Mouse (Mus musculus) heart, postnatal 4 days (tissue): ENCODE data around the gene Vamp9. TPM values are rescaled to one million over a fixed set of nuclear protein-coding genes. Genes with fewer than 3 reads are reported as not detected.

ENCODE experiments used
- DNase-seq: peaks from one replicate; pipeline ENCODE4 v3.0.0; 2021
- total RNA-seq, 2 experiments: library from RNA; stranded (reverse); gene quantifications; 2 replicates each; pipeline ENCODE4 v1.2.3; 2021

The Vamp9 gene
- total RNA-seq, 2 experiments from 2014 or later: 0.56 TPM; not detected in 1

DNA sequence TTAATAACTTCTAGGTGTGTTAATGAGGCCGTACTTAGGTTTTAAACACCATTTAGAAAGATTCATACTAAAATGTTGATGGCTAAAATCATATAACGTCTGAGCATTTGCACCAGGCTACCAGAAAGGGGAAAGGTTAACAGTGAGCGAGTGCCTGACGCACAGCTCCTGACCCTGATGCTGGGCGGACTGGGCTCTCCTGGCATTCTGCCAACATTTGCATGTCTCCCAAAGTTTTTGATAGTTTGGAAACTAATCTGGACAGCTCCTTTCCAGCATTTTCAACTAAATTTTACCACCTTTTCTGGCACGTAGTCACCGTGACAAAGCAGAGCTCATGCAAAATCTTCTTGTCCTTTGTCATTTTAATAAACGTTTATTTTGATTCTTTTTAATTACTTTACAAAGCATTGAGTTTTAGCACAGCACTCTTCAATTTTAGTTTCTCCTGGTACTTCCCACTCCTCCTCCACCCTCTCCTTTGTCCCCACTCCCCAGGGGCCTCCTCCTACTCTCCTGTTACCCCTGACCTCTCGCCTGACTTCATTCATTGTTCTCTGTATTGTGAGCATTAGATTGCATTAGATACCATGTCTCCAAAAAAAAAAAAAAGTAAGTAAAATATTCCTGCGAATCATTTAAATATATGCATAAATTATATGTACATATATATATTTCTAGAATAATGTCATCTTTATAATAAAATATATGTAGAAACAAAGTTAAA lies 35.9 kb downstream of the Vamp9 start:
- no peak for DNase-seq

DNA sequence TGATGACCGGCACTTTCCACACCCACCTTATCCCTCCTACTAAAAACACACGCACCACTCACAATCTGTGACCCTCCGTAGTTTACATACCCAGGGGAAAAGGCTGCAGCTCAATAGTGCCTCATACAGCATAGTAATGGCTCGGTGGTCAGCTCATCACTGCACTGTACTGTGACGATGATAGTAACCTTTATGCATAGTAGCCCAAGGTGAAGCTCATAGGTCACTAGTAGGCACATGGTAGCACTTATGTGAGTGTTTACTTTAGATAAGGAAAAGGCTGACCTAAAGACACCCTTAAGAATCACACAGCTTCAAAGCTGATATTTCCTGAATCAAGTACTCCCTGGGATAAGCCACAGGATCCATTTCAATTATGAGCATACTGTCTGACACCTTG lies 46.5 kb downstream of the Vamp9 start:
- DNase-seq: no peak

DNA sequence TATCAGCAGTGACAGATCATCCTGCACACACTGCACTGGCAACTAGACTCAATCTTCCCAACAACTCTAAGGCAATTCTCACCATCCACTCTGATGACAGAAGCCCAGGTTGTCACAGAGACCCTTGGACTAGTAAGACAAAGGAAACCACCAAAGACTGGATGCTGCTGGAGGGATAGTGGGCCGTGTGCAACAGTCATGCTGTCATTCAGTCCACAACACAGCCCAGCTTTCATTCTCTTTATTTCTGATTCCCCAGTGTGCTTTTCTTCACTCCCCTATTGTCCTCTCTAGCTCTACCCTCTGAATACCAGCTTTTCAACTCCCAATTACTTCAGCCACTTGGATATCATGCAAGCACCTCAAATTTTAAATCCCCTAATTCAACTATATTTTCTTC lies 47.8 kb downstream of the Vamp9 start:
- DNase-seq: no peak

DNA sequence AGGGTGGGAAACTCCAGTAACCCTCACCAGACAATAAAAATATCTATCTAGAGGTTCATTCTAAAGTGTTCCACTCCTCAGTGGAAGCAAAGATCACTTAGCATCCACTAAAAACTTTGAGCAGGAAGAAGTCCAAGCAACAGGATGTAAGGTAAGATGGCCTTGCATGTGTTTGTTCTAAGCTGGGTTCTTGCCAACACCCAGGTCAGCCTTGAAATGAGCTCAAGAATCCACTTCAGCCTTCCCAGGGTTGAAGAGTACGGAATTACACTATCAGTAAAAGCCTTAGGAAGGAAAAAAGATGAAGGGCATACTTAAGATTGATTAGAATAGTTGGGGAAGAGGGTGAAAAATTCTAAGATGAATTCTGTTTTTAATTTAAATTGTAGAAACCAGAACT lies 52.6 kb downstream of the Vamp9 start:
- no peak for DNase-seq

DNA sequence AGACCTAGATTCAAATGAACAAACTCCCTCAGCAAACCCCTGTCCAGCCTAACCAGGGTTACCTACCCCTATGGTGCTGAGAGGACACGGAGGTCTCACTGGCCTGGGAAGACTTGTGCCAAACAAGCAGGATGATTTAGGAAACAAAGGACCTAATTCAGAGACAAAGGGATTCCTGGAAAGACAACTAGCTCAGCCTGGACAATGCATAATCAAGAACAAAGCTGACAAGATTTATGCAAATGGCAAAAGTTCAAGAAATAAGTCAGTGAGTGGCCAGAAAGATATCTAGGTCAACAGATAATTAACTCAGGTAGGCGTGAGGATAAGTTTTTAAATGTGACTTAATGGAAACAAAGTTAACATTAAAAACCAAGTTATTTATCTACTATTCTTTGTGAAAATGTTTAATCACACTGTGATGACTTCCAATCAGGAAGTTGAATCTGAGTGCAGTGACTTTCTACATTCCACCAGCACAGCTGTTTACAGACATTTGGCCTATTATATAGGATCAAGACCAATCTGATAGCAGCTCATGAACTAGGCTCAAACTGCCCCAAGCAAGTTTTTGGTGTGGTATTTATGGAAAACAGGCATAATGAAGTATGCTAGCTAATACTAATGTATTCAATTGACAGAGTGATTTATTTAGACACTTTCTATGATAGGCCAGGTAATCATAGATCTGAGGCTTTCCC lies 53.3 kb downstream of the Vamp9 start:
- no peak for DNase-seq

DNA sequence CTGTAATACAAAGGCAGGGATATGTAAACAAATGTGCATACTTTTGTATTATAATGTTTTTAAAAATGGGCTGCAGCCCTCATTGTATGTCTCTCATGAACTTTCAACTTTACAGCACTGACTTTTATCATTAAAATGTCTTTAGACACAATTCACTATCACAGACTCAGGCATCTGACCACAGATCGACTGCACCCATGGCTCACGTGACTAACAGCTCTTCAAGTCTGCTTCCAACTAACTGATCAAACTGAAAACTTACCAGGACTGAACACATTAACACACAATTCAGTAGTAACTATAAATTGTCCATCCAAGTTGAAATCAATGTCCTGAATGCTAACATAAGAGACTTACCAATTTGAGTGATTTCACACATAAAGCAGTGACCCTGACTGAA lies 53.9 kb downstream of the Vamp9 start:
- DNase-seq: no peak

DNA sequence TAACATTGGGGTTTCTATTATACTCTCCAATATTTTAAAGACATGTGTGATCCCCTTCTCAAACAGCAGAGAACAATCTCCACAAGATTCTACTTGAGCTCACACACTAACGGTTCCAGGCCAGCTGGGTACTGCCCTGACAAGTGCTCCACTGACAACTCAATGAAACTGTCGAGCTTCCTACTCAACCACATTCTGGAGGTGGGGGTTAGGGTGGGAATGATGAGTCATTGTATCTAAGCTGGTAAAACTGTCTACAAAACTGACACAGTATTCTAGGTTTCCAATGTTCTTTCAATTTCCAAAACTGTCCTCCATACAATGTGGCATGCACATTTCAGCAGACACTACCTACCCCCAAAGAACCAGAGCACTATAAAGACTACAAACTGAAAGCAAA lies 67.9 kb downstream of the Vamp9 start:
- DNase-seq: peak; percentile 18

DNA sequence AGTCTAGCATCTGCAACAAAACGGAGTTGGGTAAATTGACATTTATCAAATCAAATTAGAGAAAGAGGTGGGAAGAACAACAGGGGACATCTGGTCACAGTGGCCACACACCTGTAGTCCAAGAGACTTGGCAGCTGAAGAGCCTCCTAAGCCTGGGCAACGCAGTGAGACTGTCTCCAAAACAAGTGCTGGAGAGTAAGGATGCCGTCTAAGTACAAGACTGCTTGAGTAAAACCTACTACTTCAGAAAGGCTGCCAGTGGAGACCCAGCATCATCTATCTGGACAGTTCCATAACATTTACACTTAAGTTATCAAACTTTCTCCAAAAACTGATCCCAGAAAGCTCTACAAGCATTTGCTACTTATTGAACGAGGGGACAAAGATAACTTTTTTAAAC lies 69.0 kb downstream of the Vamp9 start:
- no peak for DNase-seq

DNA sequence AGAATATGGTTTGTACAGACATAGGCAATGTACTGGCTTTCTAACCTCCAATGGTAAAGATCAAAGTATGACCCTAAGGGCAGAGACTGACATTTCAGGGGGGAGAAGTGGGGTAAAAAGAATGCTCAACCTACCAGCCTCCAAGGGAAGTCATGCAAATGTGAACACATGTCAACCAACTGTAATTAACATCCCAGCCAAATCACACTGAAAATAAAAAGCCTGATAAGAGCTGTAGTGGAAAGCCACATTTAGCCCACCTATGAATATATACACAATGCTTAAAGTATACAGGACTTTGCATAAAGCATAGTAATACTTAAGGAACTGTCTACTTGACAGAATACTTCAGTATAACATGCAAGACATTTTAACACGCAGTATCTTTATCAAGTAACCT lies 69.7 kb downstream of the Vamp9 start:
- no peak for DNase-seq

DNA sequence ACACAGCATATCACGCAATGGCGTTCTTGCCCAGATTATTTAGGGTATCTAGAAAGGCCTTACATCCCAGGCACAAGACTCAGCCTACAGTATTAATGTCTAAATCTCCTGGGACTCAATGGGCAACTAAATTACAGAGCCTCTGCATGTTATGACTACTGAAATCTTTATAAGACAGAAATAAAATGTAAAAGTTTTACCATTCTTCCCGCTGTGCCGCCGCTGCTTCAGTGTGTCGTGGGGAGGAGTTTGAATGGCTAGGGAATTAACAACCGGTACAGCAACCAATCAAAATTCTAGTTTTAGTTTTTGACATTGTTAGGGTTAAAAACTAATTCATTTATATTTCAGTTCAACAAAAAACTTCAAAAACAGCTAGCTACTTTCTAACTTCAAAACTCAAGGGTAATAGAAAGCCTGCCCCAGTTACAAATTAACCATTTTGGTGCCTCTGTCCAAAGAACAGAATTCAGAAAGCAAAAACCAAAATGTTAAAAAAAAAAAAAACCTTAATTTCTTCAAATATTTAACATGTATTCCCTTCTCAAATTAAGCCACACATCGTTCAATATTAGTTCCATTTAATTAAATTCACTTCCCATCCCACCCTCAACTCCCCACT lies 70.4 kb downstream of the Vamp9 start:
- no peak for DNase-seq

DNA sequence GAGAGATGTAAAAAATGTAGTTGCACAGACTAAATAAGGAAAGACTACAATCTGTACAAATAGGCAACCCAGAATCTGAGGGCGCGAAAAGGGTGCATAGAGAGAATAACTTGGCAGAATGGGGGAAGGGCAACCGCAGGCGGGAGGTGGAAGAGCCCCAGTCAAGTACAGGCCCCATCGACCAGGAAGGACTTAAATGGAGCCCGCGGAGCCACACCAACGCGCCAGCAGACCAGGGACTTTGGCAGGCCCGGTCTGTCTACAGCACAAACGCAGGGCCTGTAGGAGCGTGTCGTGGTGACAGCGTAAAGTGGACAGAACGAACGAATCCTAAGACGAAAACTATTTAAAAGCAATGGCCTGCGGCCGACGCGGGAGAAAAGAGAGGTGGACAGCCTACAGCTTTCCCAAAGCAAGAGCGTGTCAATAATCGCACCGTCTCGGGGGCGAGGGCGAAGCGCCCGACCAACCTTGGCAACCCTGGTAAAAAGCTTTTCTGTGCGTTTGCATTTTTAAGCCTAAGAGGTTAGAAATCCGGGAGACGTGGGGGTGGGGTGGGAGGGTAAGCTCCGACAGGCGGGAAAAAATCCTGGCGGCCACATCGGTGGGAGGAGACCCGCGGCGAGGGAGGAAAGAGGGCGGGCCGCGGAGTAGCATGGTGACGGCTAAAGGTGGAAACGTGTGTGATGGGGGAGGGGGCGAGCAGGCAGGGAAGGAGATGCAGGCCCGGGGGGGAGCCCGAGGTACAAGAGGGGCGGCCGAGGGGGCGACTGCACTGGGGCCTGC lies 71.7 kb downstream of the Vamp9 start:
- peak; percentile 91 for DNase-seq

DNA sequence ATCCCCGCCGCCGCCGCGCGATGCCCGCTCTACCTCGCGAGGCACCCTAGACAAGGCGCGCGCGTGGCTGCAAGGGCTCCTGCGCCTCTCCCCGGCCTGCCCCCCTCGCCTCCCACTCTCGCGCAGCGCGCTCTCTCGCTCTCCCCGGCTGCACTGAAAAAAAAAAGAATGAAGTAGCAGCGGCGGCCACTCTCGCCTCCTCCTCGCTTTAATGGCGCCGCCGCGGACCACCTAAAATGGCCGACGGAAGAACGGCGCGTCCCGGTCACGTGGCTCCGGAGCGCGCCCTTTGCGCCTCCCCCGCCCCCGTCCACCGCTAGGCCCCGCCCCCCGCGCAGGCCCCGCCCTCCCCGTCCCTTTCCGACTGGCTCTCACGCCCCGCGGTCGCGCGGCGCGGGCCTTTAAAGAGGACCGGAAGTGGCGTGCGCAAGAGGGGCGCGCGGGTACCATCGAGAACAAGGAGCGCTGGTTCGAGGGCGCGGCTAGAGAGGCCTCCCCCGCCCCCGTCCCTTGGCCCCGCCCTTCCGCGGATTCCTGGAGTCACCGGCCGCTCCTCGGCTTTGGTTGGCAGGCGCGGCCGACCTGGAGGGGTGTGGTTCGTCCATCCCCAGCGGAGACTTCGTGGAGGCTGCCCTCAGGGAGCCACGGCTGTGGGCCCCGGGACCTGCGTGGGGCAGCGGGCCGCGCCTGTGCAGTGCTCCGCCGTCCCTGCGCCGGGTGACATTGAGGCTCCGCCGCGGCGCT lies 72.8 kb downstream of the Vamp9 start, which contains the start of the genes Hnrnpd and 4930524J08Rik:
Gene Hnrnpd (minus strand): TSS at position 240 of the 744 bp plus-strand sequence.
Gene 4930524J08Rik (plus strand): TSS at position 363 of the 744 bp plus-strand sequence.
- DNase-seq: peak; percentile 94

DNA sequence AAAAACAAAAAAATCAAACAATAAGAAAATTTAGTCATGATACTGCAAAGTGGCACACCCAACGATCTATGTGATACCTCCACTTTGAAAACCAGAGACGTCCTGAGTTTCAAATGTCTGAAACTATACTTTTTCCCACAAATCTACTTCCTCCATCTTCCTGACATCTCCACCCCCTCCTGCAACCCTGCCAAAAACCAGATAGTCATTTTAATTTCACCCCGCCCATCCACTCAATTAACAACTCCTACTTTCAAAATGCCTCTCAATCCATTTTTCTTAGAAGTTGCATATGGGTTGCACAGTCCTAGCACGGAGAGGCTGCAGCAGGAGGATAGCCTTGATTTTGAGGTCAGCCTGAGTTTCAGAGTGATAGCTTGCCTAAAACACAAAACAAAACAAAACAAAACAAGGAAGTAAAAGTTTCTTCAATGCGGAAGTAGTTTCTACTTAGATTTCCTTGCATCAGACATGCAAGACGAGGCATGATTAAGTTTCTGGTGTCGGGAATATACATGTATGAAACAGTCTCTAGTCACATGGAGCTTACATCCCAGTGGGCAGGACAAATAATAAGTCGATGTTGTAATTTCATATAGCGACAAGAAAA lies 77.5 kb downstream of the Vamp9 start:
- no peak for DNase-seq

DNA sequence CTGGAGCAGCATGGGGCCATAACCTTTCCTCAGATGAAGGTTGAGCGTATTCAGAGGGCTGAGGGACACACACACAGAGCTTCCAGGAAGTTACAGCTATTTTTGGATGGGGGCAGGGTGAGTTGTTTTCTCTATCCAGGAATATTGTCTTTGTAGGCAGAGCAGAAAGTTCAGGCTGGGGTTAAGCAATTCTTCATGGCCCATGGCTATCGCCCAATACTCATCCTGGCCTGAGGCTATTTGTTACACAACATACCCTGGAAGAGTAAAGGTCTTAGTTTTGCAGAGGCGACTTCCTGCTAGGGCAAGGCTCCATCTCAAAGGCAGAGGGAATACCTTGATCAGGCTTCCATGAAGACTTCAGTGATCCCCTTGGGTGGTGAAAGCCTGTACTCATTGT lies 88.1 kb downstream of the Vamp9 start:
- DNase-seq: no peak

DNA sequence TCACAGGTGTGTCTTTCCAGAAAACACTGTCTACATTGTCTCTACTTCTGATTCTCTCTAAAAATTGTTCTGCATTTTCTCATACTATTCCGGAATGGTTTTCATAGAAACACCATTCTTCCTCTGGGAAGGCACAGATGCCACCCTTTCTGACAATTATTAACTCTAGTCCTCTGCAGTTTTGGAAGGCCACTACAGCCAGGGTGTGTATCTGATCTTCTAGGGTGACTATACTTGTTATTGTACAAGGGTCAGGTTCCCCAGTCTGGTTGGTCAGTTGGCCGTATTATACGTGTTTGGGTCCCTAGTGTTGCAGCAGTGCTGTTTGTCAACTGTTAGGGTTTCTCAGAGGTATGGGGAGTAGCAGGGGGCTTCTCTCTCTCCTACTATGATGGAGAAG lies 88.6 kb downstream of the Vamp9 start:
- no peak for DNase-seq

DNA sequence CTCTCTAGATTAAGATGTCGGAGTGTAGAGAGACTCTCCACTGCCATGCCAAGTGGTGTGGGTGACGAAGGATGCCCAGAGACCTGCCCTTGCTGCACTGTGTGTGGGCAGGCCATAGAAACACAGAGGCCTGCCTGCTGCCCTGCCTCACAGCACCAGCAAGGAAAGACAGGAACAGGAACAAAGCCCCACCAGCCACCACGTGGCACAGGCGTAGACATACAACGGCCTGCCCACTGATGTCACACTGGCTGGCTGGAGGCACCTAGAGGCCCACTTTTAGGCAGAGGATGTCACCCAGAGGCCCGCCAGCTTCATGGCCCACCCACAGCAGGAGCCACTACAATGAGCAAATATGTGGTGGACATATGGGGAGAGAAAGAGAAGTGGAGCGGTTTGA lies 94.0 kb downstream of the Vamp9 start:
- DNase-seq: no peak

DNA sequence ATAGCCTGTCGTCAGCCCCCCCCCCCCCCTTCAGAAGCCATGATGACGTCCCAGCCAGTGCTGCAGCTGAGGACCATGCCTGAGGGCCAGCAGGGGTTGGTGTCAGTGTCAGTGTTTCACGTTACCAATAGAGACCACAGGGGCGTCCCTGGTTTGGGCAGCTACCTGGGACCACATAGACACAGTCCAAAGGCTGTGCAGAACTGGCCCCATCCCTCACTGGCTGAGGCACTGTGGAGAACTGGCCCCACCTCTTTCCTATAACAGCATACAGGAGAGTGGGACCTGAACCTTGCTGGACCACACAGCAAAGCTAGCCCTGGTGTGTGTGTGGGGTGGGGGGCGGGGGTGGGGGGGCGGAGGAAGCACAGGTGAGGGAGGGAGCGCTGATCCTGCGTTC lies 94.4 kb downstream of the Vamp9 start:
- no peak for DNase-seq
